Mouse (Mus musculus) stomach, postnatal 0 days (tissue): ENCODE measurements around the gene P3h3. TPM values are rescaled to one million over a fixed set of nuclear protein-coding genes. Genes with fewer than 3 reads are reported as not detected.

ENCODE experiments used
- ATAC-seq: fragments of 200-750 bp; cut with Nextera tagmentation; 2 replicates; pipeline ENCODE4 v1.8.0; 2017; ENCODE audit not compliant: low FRiP score, low TSS enrichment
- DNase-seq: peaks from one replicate; pipeline ENCODE4 v3.0.0-alpha.2; 2016; ENCODE audit warnings: low spot score
- H3K27ac ChIP-seq: fragments of 300-500 bp; sonication (generic); replicated peaks from 2 replicates; pipeline ENCODE4 v1.5.1; 2014; ENCODE audit warnings: mild to moderate bottlenecking, control low read depth
- H3K27me3 ChIP-seq: fragments of 300-500 bp; sonication (generic); 2 replicates; pipeline ENCODE4 v1.6.1; 2014; ENCODE audit warnings: low read length; ENCODE audit not compliant: control insufficient read depth, insufficient read depth
- H3K36me3 ChIP-seq: fragments of 300-500 bp; sonication (generic); 2 replicates; pipeline ENCODE4 v1.6.1; 2014; ENCODE audit warnings: low read length, mixed read lengths; ENCODE audit not compliant: control insufficient read depth, insufficient read depth
- H3K4me1 ChIP-seq: fragments of 300-500 bp; sonication (generic); replicated peaks from 2 replicates; pipeline ENCODE4 v1.6.1; 2014; ENCODE audit warnings: antibody characterized with exemption; ENCODE audit not compliant: control insufficient read depth, insufficient read depth
- H3K4me2 ChIP-seq: fragments of 300-500 bp; sonication (generic); replicated peaks from 2 replicates; pipeline ENCODE4 v1.6.1; 2014; ENCODE audit warnings: low read depth, mild to moderate bottlenecking, control low read depth, moderate library complexity
- H3K4me3 ChIP-seq: fragments of 300-500 bp; sonication (generic); 2 replicates; pipeline ENCODE4 v1.5.1; 2014; ENCODE audit warnings: low read depth, low read length, control low read depth
- H3K9ac ChIP-seq: fragments of 300-500 bp; sonication (generic); 2 replicates; pipeline ENCODE4 v1.6.1; 2014; ENCODE audit warnings: mild to moderate bottlenecking, low read length, control low read depth, mixed read lengths
- H3K9me3 ChIP-seq: fragments of 300-500 bp; sonication (generic); 2 replicates; pipeline ENCODE4 v1.6.1; 2016; ENCODE audit warnings: low read length; ENCODE audit not compliant: control insufficient read depth
- CTCF ChIP-seq: IDR thresholded peaks from 2 replicates; pipeline ENCODE4 v1.5.1; 2016; ENCODE audit warnings: antibody characterized with exemption, low read depth, mild to moderate bottlenecking, moderate library complexity
- EP300 ChIP-seq: optimal IDR thresholded peaks from 2 replicates; pipeline ENCODE3; 2016; ENCODE audit warnings: antibody characterized with exemption
- WGBS: fragments of 180-500 bp; shearing (Covaris S2); extraction: QIAGEN DNeasy Blood & Tissue Kit; methylation state at CpG from one replicate; pipeline ENCODE4 v1.1.7; 2014; 5-methylcytosine and 5-hydroxymethylcytosine counted together
- polyA plus RNA-seq: library from polyadenylated mRNA; unstranded; fragments of >200 nt; fragmentation: Nextera tagmentation; extraction: Ambion mirVana; gene quantifications from 2 replicates; pipeline ENCODE4 v1.2.1, GENCODE M21; 2015

Gene P3h3
- polyA plus RNA-seq, 1 experiment from 2014 or later: 9.7 TPM

GRCm38 (mm10) chr6:124874348-124874747, 16.8 kb upstream of the P3h3 start:
- Histone ChIP-seq H3K27ac (no peak overlapping the region), H3K27me3 (no peaks in the 10 kb centered on the region), H3K4me3 (no peak overlapping the region), H3K4me1 (no peaks in the 10 kb centered on the region), H3K9ac (no peak overlapping the region), H3K9me3 (no peaks in the 10 kb centered on the region), H3K4me2 (no peak overlapping the region), H3K36me3 (no peaks in the 10 kb centered on the region)
- DNase-seq (no peak), ATAC-seq (no peak)
- 39% methylated on average over 3 of the region's 3 CpGs for WGBS
- no peak for TF ChIP-seq CTCF
- no peak for TF ChIP-seq EP300

GRCm38 (mm10) chr6:124866560-124866959, 9.0 kb upstream of the P3h3 start:
- DNase-seq: no peak

GRCm38 (mm10) chr6:124865766-124866362, 8.3 kb upstream of the P3h3 start:
- 55% methylated on average over 18 of the region's 18 CpGs for WGBS
- H3K9ac ChIP-seq: no peak overlapping the region
- no peaks in the 10 kb centered on the region; the same call in 1 of the 2 replicates for H3K27me3 ChIP-seq
- H3K4me3 ChIP-seq: no peak overlapping the region
- H3K27ac ChIP-seq: no peak overlapping the region
- ATAC-seq (no peak), DNase-seq (no peak)
- no peak overlapping the region for H3K4me2 ChIP-seq
- H3K9me3 ChIP-seq: no peaks in the 10 kb centered on the region
- no peaks in the 10 kb centered on the region for H3K36me3 ChIP-seq
- no peak for TF ChIP-seq EP300
- TF ChIP-seq CTCF: no peak
- no peaks in the 10 kb centered on the region for H3K4me1 ChIP-seq

More at GRCm38 (mm10) chr6:124866560-124866959, 9.0 kb upstream of the P3h3 start:
- no peaks in the 10 kb centered on the region for H3K4me1 ChIP-seq
- H3K9me3 ChIP-seq: no peaks in the 10 kb centered on the region
- no peaks in the 10 kb centered on the region for H3K36me3 ChIP-seq
- no peak overlapping the region for H3K9ac ChIP-seq
- TF ChIP-seq EP300 (no peak), CTCF (no peak)
- no peak overlapping the region for H3K4me3 ChIP-seq
- H3K4me2 ChIP-seq: no peak overlapping the region
- ATAC-seq: no peak
- WGBS: 67% methylated on average over 6 of the region's 7 CpGs
- no peaks in the 10 kb centered on the region; the same call in 1 of the 2 replicates for H3K27me3 ChIP-seq
- H3K27ac ChIP-seq: no peak overlapping the region

- Histone ChIP-seq H3K4me1 (no peaks in the 10 kb centered on the region), H3K4me2 (peak within 1 kb of the TSS; percentile 93), H3K4me3 (peak within 1 kb of the TSS; percentile 45), H3K27ac (no peak within 1 kb of the TSS), H3K9me3 (no peaks in the 10 kb centered on the region), H3K36me3 (no peaks in the 10 kb centered on the region), H3K9ac (peak within 1 kb of the TSS; percentile 64), H3K27me3 (no peaks in the 10 kb centered on the region; the same call in 1 of the 2 replicates)
- DNase-seq: peak; percentile 82
- no peak for TF ChIP-seq EP300
- peak; percentile 22; the same call in 1 of the 2 replicates for TF ChIP-seq CTCF
- WGBS: 2% methylated on average over 32 of the region's 43 CpGs
- ATAC-seq: peak; percentile 75
Observed at GRCm38 (mm10) chr6:124863658-124864298, 6.2 kb upstream of the P3h3 start, which contains the start of gene Gpr162. Gene Gpr162 (minus strand): TSS chr6:124863983.

GRCm38 (mm10) chr6:124863125-124863657, 5.6 kb upstream of the P3h3 start:
- WGBS: 0% methylated on average over 6 of the region's 16 CpGs
- DNase-seq (no peak), ATAC-seq (no peak; the same call in 1 of the 2 replicates)
- Histone ChIP-seq H3K4me1 (no peaks in the 10 kb centered on the region), H3K27me3 (no peaks in the 10 kb centered on the region; the same call in 1 of the 2 replicates), H3K4me3 (peak overlapping the region; percentile 45), H3K4me2 (peak overlapping the region; percentile 93), H3K36me3 (no peaks in the 10 kb centered on the region), H3K27ac (no peak overlapping the region), H3K9ac (peak overlapping the region; percentile 64; the same call in 1 of the 2 replicates), H3K9me3 (no peaks in the 10 kb centered on the region)
- TF ChIP-seq EP300: no peak
- no peak for TF ChIP-seq CTCF
